Mouse (Mus musculus) neural tube, embryonic 14.5 days (tissue): ENCODE data around the gene Ufsp1. TPM values are rescaled to one million over a fixed set of nuclear protein-coding genes. Genes with fewer than 3 reads are reported as not detected.

ENCODE experiments used
- ATAC-seq: fragments of 200-750 bp; cut with Nextera tagmentation; 2 replicates; pipeline ENCODE4 v1.8.0; 2017; ENCODE audit warnings: low read depth, mild to moderate bottlenecking, moderate TSS enrichment, moderate library complexity
- H3K27ac ChIP-seq: fragments of 300-500 bp; sonication (generic); 2 replicates; pipeline ENCODE4 v1.5.1; 2014; ENCODE audit warnings: low read depth, mild to moderate bottlenecking, control low read depth, low read length, moderate library complexity, mixed read lengths
- H3K27me3 ChIP-seq: fragments of 300-500 bp; sonication (generic); 2 replicates; pipeline ENCODE4 v1.6.1; 2014; ENCODE audit warnings: low read length; ENCODE audit not compliant: control insufficient read depth, insufficient read depth
- H3K36me3 ChIP-seq: fragments of 300-500 bp; sonication (generic); 2 replicates; pipeline ENCODE4 v1.6.1; 2014; ENCODE audit warnings: low read length, mixed read lengths; ENCODE audit not compliant: control insufficient read depth, insufficient read depth
- H3K4me1 ChIP-seq: fragments of 300-500 bp; sonication (generic); 2 replicates; pipeline ENCODE4 v1.6.1; 2014; ENCODE audit warnings: low read length; ENCODE audit not compliant: control insufficient read depth, insufficient read depth
- H3K4me2 ChIP-seq: fragments of 300-500 bp; sonication (generic); 2 replicates; pipeline ENCODE4 v1.6.1; 2014; ENCODE audit warnings: mild to moderate bottlenecking, low read depth, low read length, control low read depth
- H3K4me3 ChIP-seq: fragments of 300-500 bp; sonication (generic); 2 replicates; pipeline ENCODE4 v1.5.1; 2014; ENCODE audit warnings: low read depth, low read length, control low read depth, mixed read lengths
- H3K9ac ChIP-seq: fragments of 300-500 bp; sonication (generic); replicated peaks from 2 replicates; pipeline ENCODE4 v1.6.1; 2014; ENCODE audit warnings: low read depth, mild to moderate bottlenecking, control low read depth, low read length, mixed read lengths
- H3K9me3 ChIP-seq: fragments of 300-500 bp; sonication (generic); 2 replicates; pipeline ENCODE4 v1.6.1; 2016; ENCODE audit warnings: low read length; ENCODE audit not compliant: control insufficient read depth
- WGBS: fragments of 180-500 bp; shearing (Covaris S2); extraction: QIAGEN DNeasy Blood & Tissue Kit; methylation state at CpG from one replicate; pipeline ENCODE4 v1.1.7; 2014; 5-methylcytosine and 5-hydroxymethylcytosine counted together
- polyA plus RNA-seq: library from polyadenylated mRNA; unstranded; fragments of >200 nt; fragmentation: Nextera tagmentation; extraction: Ambion mirVana; gene quantifications from 2 replicates; pipeline ENCODE4 v1.2.1, GENCODE M21; 2014

Gene Ufsp1
- polyA plus RNA-seq, 1 experiment from 2014 or later: 24.0 TPM

GRCm38 (mm10) chr5:137335066-137335465 is 40.6 kb downstream of the Ufsp1 start:
- 79% methylated on average over 6 of the region's 6 CpGs for WGBS
- Histone ChIP-seq H3K36me3 (no peaks in the 10 kb centered on the region), H3K4me2 (no peak overlapping the region), H3K4me3 (no peak overlapping the region), H3K4me1 (peaks cover 16% of the 10 kb centered on the region), H3K27me3 (no peaks in the 10 kb centered on the region), H3K9ac (no peak overlapping the region), H3K27ac (no peak overlapping the region), H3K9me3 (no peaks in the 10 kb centered on the region)
- ATAC-seq: no peak

DNA sequence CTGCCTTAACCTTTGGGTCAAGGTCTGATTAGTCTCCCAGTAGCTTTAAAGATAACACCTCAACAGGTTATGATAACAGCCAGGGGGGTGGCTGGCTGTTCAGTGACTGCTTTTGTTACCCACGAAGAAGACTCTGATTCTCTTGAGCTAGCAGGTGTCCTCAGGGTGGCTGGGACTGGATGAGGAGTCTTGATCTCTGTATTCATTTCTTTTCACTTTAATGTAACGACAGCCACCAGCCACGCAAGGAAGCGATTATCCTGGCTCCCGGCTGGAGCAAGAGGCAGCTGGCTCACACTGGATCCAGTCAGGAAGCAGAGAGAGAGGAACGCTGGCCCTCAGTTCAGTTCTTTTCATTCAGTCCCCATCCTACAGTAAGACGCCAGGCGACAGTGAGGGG is 42.8 kb downstream of the Ufsp1 start:
- Histone ChIP-seq H3K27me3 (no peaks in the 10 kb centered on the region), H3K9me3 (no peaks in the 10 kb centered on the region), H3K4me3 (no peak overlapping the region), H3K4me2 (no peak overlapping the region), H3K9ac (no peak overlapping the region), H3K27ac (no peak overlapping the region), H3K4me1 (peaks cover 16% of the 10 kb centered on the region), H3K36me3 (no peaks in the 10 kb centered on the region)
- 67% methylated on average over 8 of the region's 8 CpGs for WGBS
- no peak for ATAC-seq

- Histone ChIP-seq H3K4me1 (peaks cover 12% of the 10 kb centered on the region; the same call in 1 of the 2 replicates), H3K4me2 (peak overlapping the region; percentile 88), H3K4me3 (peak overlapping the region; percentile 37), H3K9me3 (no peaks in the 10 kb centered on the region), H3K27ac (peak overlapping the region; percentile 72), H3K36me3 (no peaks in the 10 kb centered on the region), H3K27me3 (no peaks in the 10 kb centered on the region), H3K9ac (peak overlapping the region; percentile 66)
- ATAC-seq: peak; percentile 83
- under 1% methylated on average over 19 of the region's 19 CpGs for WGBS
Measured at GRCm38 (mm10) chr5:137338256-137338655, 43.8 kb downstream of the Ufsp1 start.

GRCm38 (mm10) chr5:137338663-137339289 is 44.3 kb downstream of the Ufsp1 start:
- H3K9me3 ChIP-seq: no peaks in the 10 kb centered on the region
- peak overlapping the region; percentile 66 for H3K9ac ChIP-seq
- no peaks in the 10 kb centered on the region for H3K36me3 ChIP-seq
- under 1% methylated on average over 11 of the region's 11 CpGs for whole genome bisulfite sequencing
- peak overlapping the region; percentile 72 for H3K27ac ChIP-seq
- peak overlapping the region; percentile 88 for H3K4me2 ChIP-seq
- H3K27me3 ChIP-seq: no peaks in the 10 kb centered on the region
- peak; percentile 7; the same call in 1 of the 2 replicates for ATAC-seq
- H3K4me1 ChIP-seq: peaks cover 12% of the 10 kb centered on the region; the same call in 1 of the 2 replicates
- peak overlapping the region; percentile 37 for H3K4me3 ChIP-seq

DNA sequence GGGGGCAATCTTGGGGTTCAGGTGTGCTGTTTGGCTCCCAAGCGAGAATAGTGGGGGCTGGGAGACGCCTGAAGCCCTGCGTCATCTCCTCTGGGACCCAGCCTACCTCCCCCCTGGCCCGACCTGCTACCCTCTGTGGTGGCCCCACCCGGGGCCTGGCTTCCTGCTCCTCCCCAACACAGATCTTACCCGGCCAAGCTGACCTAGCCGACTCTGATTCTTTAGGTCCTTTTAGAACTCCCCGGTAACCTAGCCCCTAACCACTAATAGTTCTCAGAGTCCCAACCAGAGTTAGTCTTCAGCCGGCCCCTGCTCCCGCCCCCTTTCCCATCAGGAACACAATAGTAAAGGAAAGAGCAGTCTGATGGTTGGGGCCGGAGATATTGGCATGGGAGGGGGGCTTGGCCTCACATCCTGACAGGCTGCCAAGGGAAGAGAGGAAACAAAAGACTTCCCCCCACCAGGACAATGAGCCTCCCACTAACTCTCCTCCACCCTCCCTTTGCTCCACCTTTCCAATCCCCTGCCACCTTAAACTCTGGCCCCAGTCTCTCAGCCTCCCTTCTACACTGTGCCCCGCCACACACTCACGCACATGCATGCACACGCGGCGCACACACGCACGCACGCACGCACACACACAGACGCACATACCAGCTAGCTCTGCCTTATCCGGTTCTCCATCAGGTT is 45.0 kb downstream of the Ufsp1 start:
- peak; percentile 69; the same call in 1 of the 2 replicates for ATAC-seq
- peak overlapping the region; percentile 37 for H3K4me3 ChIP-seq
- WGBS: 7% methylated on average over 22 of the region's 22 CpGs
- peak overlapping the region; percentile 72 for H3K27ac ChIP-seq
- no peaks in the 10 kb centered on the region for H3K9me3 ChIP-seq
- peak overlapping the region; percentile 88 for H3K4me2 ChIP-seq
- H3K9ac ChIP-seq: peak overlapping the region; percentile 66
- H3K36me3 ChIP-seq: no peaks in the 10 kb centered on the region
- H3K27me3 ChIP-seq: no peaks in the 10 kb centered on the region
- H3K4me1 ChIP-seq: peaks cover 12% of the 10 kb centered on the region; the same call in 1 of the 2 replicates

DNA sequence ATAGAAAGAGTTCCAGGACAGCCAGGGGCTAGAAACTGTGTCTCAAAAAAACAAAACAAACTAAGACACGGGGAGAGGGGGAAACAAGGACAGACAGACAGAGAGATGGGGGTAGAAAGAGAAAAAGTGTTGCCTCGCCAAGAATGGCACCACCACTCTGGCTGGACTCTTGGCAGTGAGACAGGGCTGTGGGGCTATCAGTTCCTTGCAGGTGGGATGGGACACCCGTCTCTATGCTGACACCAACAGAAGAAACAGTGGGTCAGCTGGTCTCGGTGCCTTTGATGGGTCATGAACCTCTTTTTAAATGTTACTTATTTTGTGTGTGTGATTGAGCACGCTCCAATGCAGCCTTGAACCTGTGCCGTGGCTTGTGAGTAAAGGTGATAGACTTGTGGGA is 45.8 kb downstream of the Ufsp1 start:
- Histone ChIP-seq H3K27me3 (no peaks in the 10 kb centered on the region), H3K4me2 (peak overlapping the region; percentile 88; the same call in 1 of the 2 replicates), H3K36me3 (no peaks in the 10 kb centered on the region), H3K9me3 (no peaks in the 10 kb centered on the region), H3K4me1 (peaks cover 12% of the 10 kb centered on the region; the same call in 1 of the 2 replicates), H3K9ac (peak overlapping the region; percentile 66; the same call in 1 of the 2 replicates), H3K4me3 (no peak overlapping the region), H3K27ac (no peak overlapping the region; the same call in 1 of the 2 replicates)
- WGBS: 71% methylated on average over 6 of the region's 6 CpGs
- ATAC-seq: no peak

DNA sequence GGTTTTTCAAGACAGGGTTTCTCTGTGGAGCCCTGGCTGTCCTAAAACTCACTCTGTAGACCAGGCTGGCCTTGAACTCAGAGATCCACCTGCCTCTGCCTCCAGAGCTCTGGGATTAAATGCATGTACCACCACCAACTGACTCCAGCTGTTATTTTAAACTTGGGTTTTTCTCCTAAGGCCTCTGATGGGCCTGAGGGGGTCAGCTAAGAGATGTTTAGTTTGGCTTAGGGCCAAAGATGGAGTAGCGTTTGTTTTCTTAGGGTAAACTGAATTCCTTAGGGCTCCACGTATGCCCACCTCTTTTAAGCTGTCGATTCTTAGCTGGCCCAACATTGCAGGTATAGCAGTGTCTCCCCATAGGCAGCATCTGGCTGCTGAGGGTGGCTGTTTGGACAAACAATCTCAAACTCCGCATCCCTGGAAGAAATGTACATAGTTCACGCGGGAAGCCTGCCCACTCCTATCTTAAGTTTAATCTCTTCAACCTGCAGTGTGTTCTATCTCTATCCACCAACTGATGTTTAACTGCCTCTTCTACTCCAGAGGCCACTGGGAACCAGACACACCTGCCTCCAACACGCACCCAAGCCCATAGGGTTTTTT is 48.1 kb downstream of the Ufsp1 start:
- no peak overlapping the region for H3K4me3 ChIP-seq
- no peaks in the 10 kb centered on the region for H3K36me3 ChIP-seq
- H3K27me3 ChIP-seq: no peaks in the 10 kb centered on the region
- no peak overlapping the region for H3K4me2 ChIP-seq
- H3K9me3 ChIP-seq: no peaks in the 10 kb centered on the region
- no peak overlapping the region for H3K9ac ChIP-seq
- ATAC-seq: no peak
- H3K4me1 ChIP-seq: peaks cover 12% of the 10 kb centered on the region; the same call in 1 of the 2 replicates
- WGBS: 84% methylated on average over 7 of the region's 7 CpGs
- no peak overlapping the region for H3K27ac ChIP-seq

DNA sequence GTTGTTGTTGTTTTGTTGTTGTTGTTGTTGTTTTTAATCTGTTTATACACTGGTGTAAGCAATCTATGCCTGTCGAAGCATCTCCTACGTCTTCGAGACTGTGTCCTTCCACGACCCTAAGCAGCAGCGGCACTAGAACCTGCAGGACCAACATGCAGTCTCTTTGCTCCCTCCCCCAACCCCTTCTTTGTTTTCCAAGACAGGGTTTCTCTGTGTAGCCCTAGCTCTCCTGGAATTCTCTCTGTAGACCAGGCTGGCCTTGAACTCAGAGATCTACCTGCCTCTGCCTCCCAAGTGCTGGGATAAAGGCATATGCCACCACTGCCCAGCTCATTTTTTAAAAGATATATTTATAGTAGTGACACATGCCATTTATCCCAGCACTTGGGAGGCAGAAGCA is 49.0 kb downstream of the Ufsp1 start:
- no peak for ATAC-seq

DNA sequence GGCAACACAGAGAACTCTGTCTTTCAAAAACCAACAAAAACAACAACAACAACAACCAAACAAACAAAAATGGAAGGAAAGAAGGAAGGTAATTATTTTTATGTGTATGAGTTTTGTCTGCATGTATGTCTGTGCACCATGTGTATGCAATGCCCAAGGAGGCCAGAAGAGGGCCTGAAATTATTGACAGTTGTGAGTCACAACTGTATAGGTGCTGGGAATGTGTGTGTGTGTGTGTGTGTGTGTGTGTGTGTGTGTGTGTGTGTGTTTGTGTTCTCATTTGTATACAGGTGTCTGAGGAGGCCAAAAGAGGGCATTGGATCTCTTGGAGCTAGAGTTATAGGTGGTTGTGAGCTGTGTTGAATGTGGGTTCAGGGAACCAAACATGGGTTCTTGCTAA is 49.4 kb downstream of the Ufsp1 start:
- no peak for ATAC-seq
- 0 out of 2 replicates have a peak, but pooled peaks cover 2% of the 10 kb centered on the region for H3K27me3 ChIP-seq
- H3K9ac ChIP-seq: no peak overlapping the region
- peaks cover 15% of the 10 kb centered on the region for H3K4me1 ChIP-seq
- no peak overlapping the region for H3K27ac ChIP-seq
- H3K36me3 ChIP-seq: no peaks in the 10 kb centered on the region
- H3K9me3 ChIP-seq: no peaks in the 10 kb centered on the region
- H3K4me2 ChIP-seq: no peak overlapping the region
- no peak overlapping the region for H3K4me3 ChIP-seq

More for the DNA sequence above, 49.0 kb downstream of the Ufsp1 start:
- Histone ChIP-seq H3K27ac (no peak overlapping the region), H3K4me3 (no peak overlapping the region), H3K27me3 (no peaks in the 10 kb centered on the region), H3K4me1 (peaks cover 13% of the 10 kb centered on the region), H3K4me2 (no peak overlapping the region), H3K36me3 (no peaks in the 10 kb centered on the region), H3K9ac (no peak overlapping the region), H3K9me3 (no peaks in the 10 kb centered on the region)
- WGBS: 97% methylated on average over 5 of the region's 5 CpGs
